Mouse (Mus musculus) heart, embryonic 13.5 days (tissue): ENCODE results near the gene Anxa3. TPM values are rescaled to one million over a fixed set of nuclear protein-coding genes. Genes with fewer than 3 reads are reported as not detected.

Experiments
- ATAC-seq: fragments of 200-750 bp; cut with Nextera tagmentation; 2 replicates; pipeline ENCODE4 v1.8.0; 2017; ENCODE audit warnings: moderate TSS enrichment; ENCODE audit not compliant: insufficient number of reproducible peaks, low FRiP score, low TSS enrichment; ENCODE audit errors: extremely low read depth
- H3K27ac ChIP-seq: fragments of 300-500 bp; sonication (generic); replicated peaks from 2 replicates; pipeline ENCODE4 v1.5.1; 2015; ENCODE audit warnings: moderate library complexity, mild to moderate bottlenecking, inconsistent platforms
- H3K27me3 ChIP-seq: fragments of 300-500 bp; sonication (generic); replicated peaks from 2 replicates; pipeline ENCODE4 v1.6.1; 2015; ENCODE audit warnings: mild to moderate bottlenecking, inconsistent platforms
- H3K36me3 ChIP-seq: fragments of 300-500 bp; sonication (generic); 2 replicates; pipeline ENCODE4 v1.6.1; 2015; ENCODE audit warnings: mild to moderate bottlenecking, inconsistent platforms
- H3K4me1 ChIP-seq: fragments of 300-500 bp; sonication (generic); 2 replicates; pipeline ENCODE4 v1.6.1; 2015; ENCODE audit warnings: inconsistent platforms
- H3K4me2 ChIP-seq: fragments of 300-500 bp; sonication (generic); 2 replicates; pipeline ENCODE4 v1.6.1; 2015; ENCODE audit warnings: inconsistent platforms, mild to moderate bottlenecking, moderate library complexity
- H3K4me3 ChIP-seq: fragments of 300-500 bp; sonication (generic); 2 replicates; pipeline ENCODE4 v1.5.1; 2015; ENCODE audit warnings: moderate library complexity, mild to moderate bottlenecking, inconsistent platforms
- H3K9ac ChIP-seq: fragments of 300-500 bp; sonication (generic); 2 replicates; pipeline ENCODE4 v1.6.1; 2015; ENCODE audit warnings: inconsistent platforms, mild to moderate bottlenecking, moderate library complexity
- H3K9me3 ChIP-seq: fragments of 300-500 bp; sonication (generic); 2 replicates; pipeline ENCODE4 v1.6.1; 2016; ENCODE audit warnings: inconsistent platforms
- WGBS: fragments of 180-500 bp; shearing (Covaris S2); methylation state at CpG from one replicate; pipeline ENCODE4 v1.1.7; 2015; ENCODE audit warnings: mixed read lengths; 5-methylcytosine and 5-hydroxymethylcytosine counted together
- polyA plus RNA-seq: library from polyadenylated mRNA; unstranded; fragments of >200 nt; fragmentation: Nextera tagmentation; extraction: Ambion mirVana; gene quantifications from 2 replicates; pipeline ENCODE4 v1.2.1, GENCODE M21; 2015

The Anxa3 gene
- polyA plus RNA-seq, 1 experiment from 2014 or later, result 52.4 TPM

GRCm38 (mm10) chr5:96881613-96882012, 88.5 kb downstream of the Anxa3 start:
- WGBS, result 67% methylated on average over 3 of the region's 3 CpGs
- H3K4me3 ChIP-seq, result no peak overlapping the region
- H3K36me3 ChIP-seq, result no peaks in the 10 kb centered on the region
- peaks cover 6% of the 10 kb centered on the region; the same call in 1 of the 2 replicates for H3K9me3 ChIP-seq
- H3K4me1 ChIP-seq, result 0 out of 2 replicates have a peak, but pooled peaks cover 4% of the 10 kb centered on the region
- H3K27ac ChIP-seq, result no peak overlapping the region
- no peak for ATAC-seq
- no peaks in the 10 kb centered on the region for H3K27me3 ChIP-seq
- H3K4me2 ChIP-seq, result no peak overlapping the region
- H3K9ac ChIP-seq, result no peak overlapping the region

GRCm38 (mm10) chr5:96885202-96885601, 92.1 kb downstream of the Anxa3 start:
- H3K27ac ChIP-seq, result no peak overlapping the region
- H3K27me3 ChIP-seq, result no peaks in the 10 kb centered on the region
- no peak overlapping the region for H3K4me2 ChIP-seq
- no peaks in the 10 kb centered on the region for H3K36me3 ChIP-seq
- no peaks in the 10 kb centered on the region for H3K9me3 ChIP-seq
- 59% methylated on average over 7 of the region's 7 CpGs for WGBS
- H3K4me3 ChIP-seq, result no peak overlapping the region
- H3K4me1 ChIP-seq, result 0 out of 2 replicates have a peak, but pooled peaks cover 4% of the 10 kb centered on the region
- no peak overlapping the region for H3K9ac ChIP-seq
- ATAC-seq, result no peak

GRCm38 (mm10) chr5:96888396-96888795, 95.3 kb downstream of the Anxa3 start:
- Histone ChIP-seq H3K4me3 (no peak overlapping the region), H3K4me1 (no peaks in the 10 kb centered on the region), H3K36me3 (no peaks in the 10 kb centered on the region), H3K9me3 (no peaks in the 10 kb centered on the region), H3K27ac (no peak overlapping the region), H3K9ac (no peak overlapping the region), H3K27me3 (no peaks in the 10 kb centered on the region), H3K4me2 (no peak overlapping the region)
- WGBS, result 75% methylated on average over 3 of the region's 3 CpGs
- ATAC-seq, result no peak

- Histone ChIP-seq H3K4me2 (no peak overlapping the region), H3K36me3 (no peaks in the 10 kb centered on the region), H3K27me3 (no peaks in the 10 kb centered on the region), H3K9me3 (no peaks in the 10 kb centered on the region), H3K27ac (no peak overlapping the region), H3K9ac (no peak overlapping the region), H3K4me3 (no peak overlapping the region), H3K4me1 (no peaks in the 10 kb centered on the region)
- no peak for ATAC-seq
- 86% methylated on average over 5 of the region's 5 CpGs for WGBS
Measured at GRCm38 (mm10) chr5:96890367-96890766, 97.2 kb downstream of the Anxa3 start.

Other genes starting within 250 kb of the Anxa3 start
- 5.8 and 6.5 TPM in 2 replicates for gene Bmp2k, start 204.3 kb downstream of the Anxa3 start, polyA plus RNA-seq